Comparison of ENCODE assay signal across 15 mouse cellular contexts in the genomic region with DNA sequence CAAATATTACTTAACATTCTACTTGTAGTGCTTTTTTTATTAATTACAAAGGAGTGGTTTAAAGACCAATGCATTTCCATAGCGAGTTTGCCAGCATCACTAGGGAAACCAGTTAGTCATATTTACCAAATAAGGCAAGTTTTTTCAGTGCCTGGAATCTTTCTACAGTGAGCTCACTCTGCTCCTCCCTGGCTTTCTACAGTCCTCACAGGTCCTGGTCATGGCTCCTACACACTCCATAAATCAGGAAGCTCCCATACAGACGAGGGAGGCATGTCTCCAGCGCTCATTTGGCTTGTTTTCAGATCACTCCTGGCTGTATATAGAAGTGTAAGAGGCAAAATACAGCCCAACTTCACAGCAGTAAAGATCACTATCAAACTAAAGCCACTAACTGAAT.
DNase-seq lines count a peak whose midpoint lies in the region; ATAC-seq lines count a peak whose summit lies in the region.
"Had no signal": no experiment of that assay in that cellular context is flagged by ENCODE, and none has a peak within 500 bp of the region (broad histone marks: within the 10 kb centered on the region; RNA-seq: fewer than 3 reads in every experiment).

No protein-coding gene starts in this region.

- H3K36me3 ChIP-seq in embryonic facial prominence, embryonic 14.5 days (ENCODE audit: control insufficient read depth, insufficient read depth, low read length), result no peaks in the 10 kb centered on the region
- H3K36me3 ChIP-seq in embryonic facial prominence, embryonic 10.5 days (replicated peaks), result no peaks in the 10 kb centered on the region
- H3K36me3 ChIP-seq: G1E; midbrain, embryonic 12.5 days had no signal

- H3K9me3 ChIP-seq in embryonic facial prominence, embryonic 14.5 days (ENCODE audit: control insufficient read depth, low read length), result no peaks in the 10 kb centered on the region
- no peaks in the 10 kb centered on the region for H3K9me3 ChIP-seq in embryonic facial prominence, embryonic 10.5 days
- H3K9me3 ChIP-seq: G1E; midbrain, embryonic 12.5 days had no signal

- no peak overlapping the region for H3K4me2 ChIP-seq in embryonic facial prominence, embryonic 14.5 days (ENCODE audit: low read depth, low read length)
- H3K4me2 ChIP-seq: midbrain, embryonic 12.5 days had no signal

- H3K27ac ChIP-seq in embryonic facial prominence, embryonic 14.5 days (replicated peaks; ENCODE audit: low read depth, low read length), result no peak overlapping the region
- no peak overlapping the region for H3K27ac ChIP-seq in embryonic facial prominence, embryonic 10.5 days (replicated peaks)
- H3K27ac ChIP-seq: macrophage; midbrain, embryonic 12.5 days had no signal

- no peak for ATAC-seq in embryonic facial prominence, embryonic 14.5 days (ENCODE audit: low read depth)

- H3K27me3 ChIP-seq in embryonic facial prominence, embryonic 14.5 days (replicated peaks; ENCODE audit: control insufficient read depth, insufficient read depth, low read length), result no peaks in the 10 kb centered on the region
- H3K27me3 ChIP-seq in embryonic facial prominence, embryonic 10.5 days (replicated peaks; ENCODE audit: low read depth, poor library complexity, severe bottlenecking), result no peaks in the 10 kb centered on the region
- H3K27me3 ChIP-seq: midbrain, embryonic 12.5 days had no signal

- H3K4me1 ChIP-seq in embryonic facial prominence, embryonic 14.5 days (ENCODE audit: control insufficient read depth, insufficient read depth, low read length), result peaks cover 7% of the 10 kb centered on the region; the same call in 1 of the 2 replicates
- H3K4me1 ChIP-seq in embryonic facial prominence, embryonic 10.5 days, result peaks cover 8% of the 10 kb centered on the region; the same call in 1 of the 2 replicates
- H3K4me1 ChIP-seq: midbrain, embryonic 12.5 days had no signal

- no peak overlapping the region for H3K9ac ChIP-seq in embryonic facial prominence, embryonic 14.5 days (ENCODE audit: low read depth, low read length)
- H3K9ac ChIP-seq: midbrain, embryonic 12.5 days had no signal

- intact Hi-C loops in left cerebral cortex, postnatal 25 days (cut with DNase I), result loop anchor here (5.0 to 10.0 kb wide), 2 partner anchors 133 to 180 kb away; a partner anchor contains a TSS
- intact Hi-C loops in left cerebral cortex, postnatal 10 days (cut with DNase I), result no loop called here
- intact Hi-C loops in heart, postnatal 14 days (cut with DNase I), result no loop called here

- DNase-seq in embryonic facial prominence, embryonic 14.5 days (ENCODE audit: low spot score), result peak; percentile 22
- DNase-seq in embryonic facial prominence, embryonic 10.5 days (ENCODE audit: low spot score), result no peak
- DNase-seq in left cerebral cortex, postnatal 25 days (ENCODE audit: low spot score in 2 of 2), result peak; percentile 14 to 70
- no peak for DNase-seq in left cerebral cortex, postnatal 10 days (ENCODE audit: extremely low spot score in 1 of 2, low spot score in 2 of 2)
- peak; percentile 30 for DNase-seq in NIH3T3 (ENCODE audit: low read depth)
- peak; percentile 33 for DNase-seq in lung, postnatal 10 days
- DNase-seq in testis, postnatal 14 days (ENCODE audit: low spot score), result no peak
- DNase-seq in heart, postnatal 14 days, result no peak
- DNase-seq: adrenal gland, postnatal 10 days; cerebellum, adult 9-11 months; liver; right cerebral cortex, adult 18-20 months had no signal

- H3K4me3 ChIP-seq in embryonic facial prominence, embryonic 14.5 days (ENCODE audit: low read depth, low read length), result no peak overlapping the region
- H3K4me3 ChIP-seq in embryonic facial prominence, embryonic 10.5 days, result no peak overlapping the region
- H3K4me3 ChIP-seq: midbrain, embryonic 12.5 days had no signal

- 65% methylated on average over 3 of the region's 3 CpGs for WGBS in embryonic facial prominence, embryonic 14.5 days
- WGBS in embryonic facial prominence, embryonic 10.5 days, result 83% methylated on average over 3 of the region's 3 CpGs

Comparison
In these comparisons a context has a peak if more than half of its experiments do, and no peak if none do; other contexts are left out.
1. DNase-seq: peak in embryonic facial prominence, embryonic 14.5 days (single experiment), left cerebral cortex, postnatal 25 days (2 of 2), NIH3T3 (single experiment) and lung, postnatal 10 days (single experiment); none in embryonic facial prominence, embryonic 10.5 days (single experiment), left cerebral cortex, postnatal 10 days (0 of 2), testis, postnatal 14 days (single experiment) and heart, postnatal 14 days (0 of 2).